Mouse (Mus musculus): ENCODE measurements around the gene Cacnb1. TPM values are rescaled to one million over a fixed set of nuclear protein-coding genes. Genes with fewer than 3 reads are reported as not detected.
A peak's percentile ranks its signal among the peaks of the same experiment; 100 is the strongest.

Cacnb1 gene
- polyA plus RNA-seq, 1 experiment from 2014 or later: 16.6 TPM

GRCm38 (mm10) chr11:97967114-97967513 is 55.7 kb downstream of the Cacnb1 start:
- WGBS: 51% methylated on average over 2 of the region's 2 CpGs
- no peak overlapping the region for H3K4me2 ChIP-seq
- no peaks in the 10 kb centered on the region for H3K4me1 ChIP-seq
- H3K27me3 ChIP-seq: no peaks in the 10 kb centered on the region
- H3K27ac ChIP-seq: no peak overlapping the region
- H3K9me3 ChIP-seq: no peaks in the 10 kb centered on the region
- ATAC-seq (ENCODE audit: insufficient number of reproducible peaks, insufficient read depth, low FRiP score, low TSS enrichment, low read depth): no peak
- no peaks in the 10 kb centered on the region for H3K36me3 ChIP-seq
- peak overlapping the region; percentile 44; the same call in 1 of the 2 replicates for H3K9ac ChIP-seq
- no peak overlapping the region for H3K4me3 ChIP-seq

- WGBS: 85% methylated on average over 1 of the region's 1 CpGs
- no peaks in the 10 kb centered on the region for H3K27me3 ChIP-seq
These were observed 61.9 kb downstream of the Cacnb1 start for GRCm38 (mm10) chr11:97960907-97961306.

GRCm38 (mm10) chr11:97959300-97959680 is 63.5 kb downstream of the Cacnb1 start:
- H3K4me1 ChIP-seq: peaks cover 9% of the 10 kb centered on the region; the same call in 1 of the 2 replicates
- ATAC-seq (ENCODE audit: insufficient number of reproducible peaks, insufficient read depth, low FRiP score, low TSS enrichment, low read depth): no peak

More at GRCm38 (mm10) chr11:97960907-97961306, 61.9 kb downstream of the Cacnb1 start:
- H3K27ac ChIP-seq: no peak overlapping the region
- no peak overlapping the region for H3K4me2 ChIP-seq
- no peak overlapping the region for H3K4me3 ChIP-seq
- no peaks in the 10 kb centered on the region for H3K36me3 ChIP-seq
- H3K9me3 ChIP-seq: no peaks in the 10 kb centered on the region
- H3K4me1 ChIP-seq: peaks cover 5% of the 10 kb centered on the region; the same call in 1 of the 2 replicates
- H3K9ac ChIP-seq: no peak overlapping the region
- no peak for ATAC-seq (ENCODE audit: insufficient number of reproducible peaks, insufficient read depth, low FRiP score, low TSS enrichment, low read depth)

GRCm38 (mm10) chr11:97958641-97959299 is 64.1 kb downstream of the Cacnb1 start:
- H3K36me3 ChIP-seq: no peaks in the 10 kb centered on the region
- WGBS: 71% methylated on average over 7 of the region's 7 CpGs
- H3K27me3 ChIP-seq: no peaks in the 10 kb centered on the region
- H3K4me2 ChIP-seq: no peak overlapping the region
- H3K9me3 ChIP-seq: no peaks in the 10 kb centered on the region
- no peak for ATAC-seq (ENCODE audit: insufficient number of reproducible peaks, insufficient read depth, low FRiP score, low TSS enrichment, low read depth)
- H3K27ac ChIP-seq: 0 out of 2 replicates have a peak overlapping the region, but pooled peaks have one; percentile 16
- H3K9ac ChIP-seq: no peak overlapping the region
- peaks cover 9% of the 10 kb centered on the region; the same call in 1 of the 2 replicates for H3K4me1 ChIP-seq
- H3K4me3 ChIP-seq: no peak overlapping the region

More at GRCm38 (mm10) chr11:97959300-97959680, 63.5 kb downstream of the Cacnb1 start:
- no peaks in the 10 kb centered on the region for H3K36me3 ChIP-seq
- no peaks in the 10 kb centered on the region for H3K27me3 ChIP-seq
- H3K9me3 ChIP-seq: no peaks in the 10 kb centered on the region
- no peak overlapping the region for H3K9ac ChIP-seq
- H3K4me2 ChIP-seq: no peak overlapping the region
- H3K4me3 ChIP-seq: no peak overlapping the region
- H3K27ac ChIP-seq: 0 out of 2 replicates have a peak overlapping the region, but pooled peaks have one; percentile 16
- WGBS: 40% methylated on average over 5 of the region's 5 CpGs

- Histone ChIP-seq H3K27ac (no peak overlapping the region), H3K27me3 (no peaks in the 10 kb centered on the region), H3K4me1 (peaks cover 9% of the 10 kb centered on the region; the same call in 1 of the 2 replicates), H3K4me2 (no peak overlapping the region), H3K36me3 (no peaks in the 10 kb centered on the region), H3K9me3 (no peaks in the 10 kb centered on the region), H3K9ac (no peak overlapping the region), H3K4me3 (no peak overlapping the region)
- no peak for ATAC-seq (ENCODE audit: insufficient number of reproducible peaks, insufficient read depth, low FRiP score, low TSS enrichment, low read depth)
- 59% methylated on average over 6 of the region's 6 CpGs for WGBS
These were observed 65.8 kb downstream of the Cacnb1 start for GRCm38 (mm10) chr11:97956905-97957560.

- Histone ChIP-seq H3K4me1 (peaks cover 9% of the 10 kb centered on the region; the same call in 1 of the 2 replicates), H3K9me3 (no peaks in the 10 kb centered on the region), H3K4me2 (no peak overlapping the region), H3K27me3 (no peaks in the 10 kb centered on the region), H3K27ac (no peak overlapping the region), H3K9ac (no peak overlapping the region), H3K4me3 (no peak overlapping the region), H3K36me3 (no peaks in the 10 kb centered on the region)
- ATAC-seq (ENCODE audit: insufficient number of reproducible peaks, insufficient read depth, low FRiP score, low TSS enrichment, low read depth): no peak
- WGBS: 48% methylated on average over 4 of the region's 4 CpGs
These were observed 66.9 kb downstream of the Cacnb1 start for GRCm38 (mm10) chr11:97955915-97956314.

GRCm38 (mm10) chr11:97955146-97955902 is 67.5 kb downstream of the Cacnb1 start:
- no peak overlapping the region for H3K4me3 ChIP-seq
- H3K27me3 ChIP-seq: no peaks in the 10 kb centered on the region
- H3K9ac ChIP-seq: no peak overlapping the region
- H3K4me2 ChIP-seq: no peak overlapping the region
- 76% methylated on average over 9 of the region's 9 CpGs for WGBS
- peaks cover 10% of the 10 kb centered on the region; the same call in 1 of the 2 replicates for H3K4me1 ChIP-seq
- ATAC-seq (ENCODE audit: insufficient number of reproducible peaks, insufficient read depth, low FRiP score, low TSS enrichment, low read depth): no peak
- H3K27ac ChIP-seq: no peak overlapping the region
- no peaks in the 10 kb centered on the region for H3K9me3 ChIP-seq
- no peaks in the 10 kb centered on the region for H3K36me3 ChIP-seq

- Histone ChIP-seq H3K9ac (no peak overlapping the region), H3K27ac (no peak overlapping the region), H3K36me3 (no peaks in the 10 kb centered on the region), H3K4me3 (no peak overlapping the region), H3K27me3 (no peaks in the 10 kb centered on the region), H3K4me2 (no peak overlapping the region), H3K9me3 (no peaks in the 10 kb centered on the region), H3K4me1 (peaks cover 14% of the 10 kb centered on the region; the same call in 1 of the 2 replicates)
- no peak for ATAC-seq (ENCODE audit: insufficient number of reproducible peaks, insufficient read depth, low FRiP score, low TSS enrichment, low read depth)
- 79% methylated on average over 14 of the region's 14 CpGs for WGBS
These were observed 68.2 kb downstream of the Cacnb1 start for GRCm38 (mm10) chr11:97954469-97955141.

- 90% methylated on average over 6 of the region's 6 CpGs for WGBS
- H3K9me3 ChIP-seq: no peaks in the 10 kb centered on the region
- no peak for ATAC-seq (ENCODE audit: insufficient number of reproducible peaks, insufficient read depth, low FRiP score, low TSS enrichment, low read depth)
These were observed 68.9 kb downstream of the Cacnb1 start for GRCm38 (mm10) chr11:97953939-97954275.

GRCm38 (mm10) chr11:97953179-97953938 is 69.5 kb downstream of the Cacnb1 start:
- H3K4me2 ChIP-seq: no peak overlapping the region
- H3K27me3 ChIP-seq: no peaks in the 10 kb centered on the region
- ATAC-seq (ENCODE audit: insufficient number of reproducible peaks, insufficient read depth, low FRiP score, low TSS enrichment, low read depth): no peak
- no peaks in the 10 kb centered on the region for H3K36me3 ChIP-seq
- 0 out of 2 replicates have a peak, but pooled peaks cover 10% of the 10 kb centered on the region for H3K4me1 ChIP-seq
- no peak overlapping the region for H3K4me3 ChIP-seq
- H3K27ac ChIP-seq: no peak overlapping the region
- H3K9ac ChIP-seq: no peak overlapping the region
- H3K9me3 ChIP-seq: no peaks in the 10 kb centered on the region
- WGBS: 79% methylated on average over 16 of the region's 16 CpGs

More at GRCm38 (mm10) chr11:97953939-97954275, 68.9 kb downstream of the Cacnb1 start:
- H3K4me3 ChIP-seq: no peak overlapping the region
- no peak overlapping the region for H3K4me2 ChIP-seq
- H3K9ac ChIP-seq: no peak overlapping the region
- no peak overlapping the region for H3K27ac ChIP-seq
- H3K4me1 ChIP-seq: 0 out of 2 replicates have a peak, but pooled peaks cover 10% of the 10 kb centered on the region
- H3K36me3 ChIP-seq: no peaks in the 10 kb centered on the region
- no peaks in the 10 kb centered on the region for H3K27me3 ChIP-seq

Data from embryonic facial prominence, embryonic 13.5 days (tissue).